In genomic region chr10:111460381-111460780, GRCm38 (mm10) we compare ENCODE assay signal across 13 mouse cellular contexts. TPM values are rescaled to one million over a fixed set of nuclear protein-coding genes. Genes with fewer than 3 reads are reported as not detected.
A peak's percentile ranks its signal among the peaks of the same experiment; 100 is the strongest.
DNase-seq lines count a peak whose midpoint lies in the region; ATAC-seq and TF ChIP-seq lines count a peak whose summit lies in the region.
"Had no signal": no experiment of that assay in that cellular context is flagged by ENCODE, and none has a peak within 500 bp of the region (broad histone marks: within the 10 kb centered on the region; RNA-seq: fewer than 3 reads in every experiment).

No protein-coding gene starts in this region.

- TF ChIP-seq CTCF in layer of hippocampus, adult 2 months (conservative IDR thresholded peaks at IDR 0.05): no peak
- TF ChIP-seq CTCF in brain, embryonic 14.5 days (IDR thresholded peaks at IDR 0.05; ENCODE audit: borderline replicate concordance, extremely low read depth, insufficient read depth, insufficient read length): no peak

- WGBS in heart, embryonic 11.5 days (ENCODE audit: insufficient replicate concordance): 46% methylated on average over 4 of the region's 4 CpGs

- H3K9me3 ChIP-seq in heart, embryonic 11.5 days (replicated peaks; ENCODE audit: control insufficient read depth, low read length): no peaks in the 10 kb centered on the region; the same call in 1 of the 2 replicates
- H3K9me3 ChIP-seq: embryonic facial prominence, embryonic 15.5 days; stomach, embryonic 15.5 days had no signal

- ATAC-seq in heart, embryonic 11.5 days (replicated peaks; ENCODE audit: insufficient number of reproducible peaks, low FRiP score, low TSS enrichment): no peak

- peak; percentile 25 to 30 for DNase-seq in layer of hippocampus, adult 2 months (ENCODE audit: low spot score in 2 of 2)
- DNase-seq in layer of hippocampus, adult 9-10 months (ENCODE audit: low spot score): no peak
- DNase-seq in brain, embryonic 14.5 days (ENCODE audit: low read depth): peak; percentile 65
- peak; percentile 45 for DNase-seq in fibroblast of lung, adult 2 months (ENCODE audit: low read depth)
- DNase-seq in lung, postnatal 4 days: peak; percentile 42 to 43
- no peak for DNase-seq in ovary, adult 18-20 months (ENCODE audit: low spot score)
- no peak for DNase-seq in spleen, postnatal 10 days (ENCODE audit: low spot score in 2 of 2)
- DNase-seq: gastrocnemius, postnatal 10 days; kidney, adult 18-20 months; liver had no signal

- no peak for TF ChIP-seq POLR2A in brain, embryonic 14.5 days (IDR thresholded peaks at IDR 0.05; ENCODE audit: borderline replicate concordance, extremely low read depth, insufficient read depth, insufficient read length, poor library complexity, severe bottlenecking)

- H3K4me3 ChIP-seq in layer of hippocampus, adult 2 months: no peak overlapping the region
- H3K4me3 ChIP-seq in heart, embryonic 11.5 days (ENCODE audit: low read depth, low read length): no peak overlapping the region
- H3K4me3 ChIP-seq: embryonic facial prominence, embryonic 15.5 days; stomach, embryonic 15.5 days had no signal

- no peak overlapping the region for H3K9ac ChIP-seq in heart, embryonic 11.5 days (ENCODE audit: low read depth, low read length)
- H3K9ac ChIP-seq: embryonic facial prominence, embryonic 15.5 days; stomach, embryonic 15.5 days had no signal

- H3K36me3 ChIP-seq in heart, embryonic 11.5 days (ENCODE audit: control insufficient read depth, insufficient read depth, low read length): no peaks in the 10 kb centered on the region
- H3K36me3 ChIP-seq: embryonic facial prominence, embryonic 15.5 days; stomach, embryonic 15.5 days had no signal

- no peak overlapping the region for H3K4me2 ChIP-seq in heart, embryonic 11.5 days
- H3K4me2 ChIP-seq: embryonic facial prominence, embryonic 15.5 days; stomach, embryonic 15.5 days had no signal

- no peaks in the 10 kb centered on the region for H3K27me3 ChIP-seq in heart, embryonic 11.5 days (ENCODE audit: control insufficient read depth, insufficient read depth, low read length)
- H3K27me3 ChIP-seq: embryonic facial prominence, embryonic 15.5 days; stomach, embryonic 15.5 days had no signal

- no peaks in the 10 kb centered on the region for H3K4me1 ChIP-seq in heart, embryonic 11.5 days (ENCODE audit: control insufficient read depth, insufficient read depth, low read length)
- H3K4me1 ChIP-seq: embryonic facial prominence, embryonic 15.5 days; stomach, embryonic 15.5 days had no signal

- H3K27ac ChIP-seq in layer of hippocampus, adult 2 months: no peak overlapping the region
- no peak overlapping the region for H3K27ac ChIP-seq in heart, embryonic 11.5 days (ENCODE audit: low read depth, low read length)
- H3K27ac ChIP-seq: embryonic facial prominence, embryonic 15.5 days; stomach, embryonic 15.5 days had no signal

RNA-seq across cellular contexts. Expression of gene Nap1l1, which starts 12.6 kb away (rescaled TPM):
- 100 to 1,000 TPM; 157 to 162 TPM for total RNA-seq in layer of hippocampus, adult 2 months (2021)
- 201 and 274 TPM in 2 replicates for polyA plus RNA-seq in brain, embryonic 14.5 days (2012; rRNA removed)
- 202 and 207 TPM in 2 replicates for polyA plus RNA-seq in heart, embryonic 11.5 days (2014; fragmentation: Nextera tagmentation; extraction: Ambion mirVana)

RNA-seq across cellular contexts. Expression of gene Phlda1, which starts 45.7 kb away (rescaled TPM):
- total RNA-seq in layer of hippocampus, adult 2 months (2021): 10 to 100 TPM; 16.7 to 18.3 TPM
- polyA plus RNA-seq in brain, embryonic 14.5 days (2012; rRNA removed): 28.5 and 40.6 TPM in 2 replicates
- 20.9 and 22.2 TPM in 2 replicates for polyA plus RNA-seq in heart, embryonic 11.5 days (2014; fragmentation: Nextera tagmentation; extraction: Ambion mirVana)

Comparison
In these comparisons a context has a peak if more than half of its experiments do, and no peak if none do; other contexts are left out.
1. DNase-seq: peak in layer of hippocampus, adult 2 months (2 of 2), brain, embryonic 14.5 days (single experiment), fibroblast of lung, adult 2 months (single experiment) and lung, postnatal 4 days (2 of 2); none in layer of hippocampus, adult 9-10 months (single experiment), ovary, adult 18-20 months (single experiment) and spleen, postnatal 10 days (0 of 2).